Mouse (Mus musculus) fat pad, adult 2 months (tissue): ENCODE data around the gene Dnajc8.
"Not testable (repeated sequence)": the region's sequence is repeated elsewhere in the genome, so short reads cannot be mapped to it uniquely, and the experiment has no call there.

Experiments used
- DNase-seq: peaks from one replicate; pipeline ENCODE4 v3.0.0-alpha.2; 2011; ENCODE audit warnings: low read depth, low spot score; ENCODE audit errors: extremely low read depth

Gene Dnajc8

DNA sequence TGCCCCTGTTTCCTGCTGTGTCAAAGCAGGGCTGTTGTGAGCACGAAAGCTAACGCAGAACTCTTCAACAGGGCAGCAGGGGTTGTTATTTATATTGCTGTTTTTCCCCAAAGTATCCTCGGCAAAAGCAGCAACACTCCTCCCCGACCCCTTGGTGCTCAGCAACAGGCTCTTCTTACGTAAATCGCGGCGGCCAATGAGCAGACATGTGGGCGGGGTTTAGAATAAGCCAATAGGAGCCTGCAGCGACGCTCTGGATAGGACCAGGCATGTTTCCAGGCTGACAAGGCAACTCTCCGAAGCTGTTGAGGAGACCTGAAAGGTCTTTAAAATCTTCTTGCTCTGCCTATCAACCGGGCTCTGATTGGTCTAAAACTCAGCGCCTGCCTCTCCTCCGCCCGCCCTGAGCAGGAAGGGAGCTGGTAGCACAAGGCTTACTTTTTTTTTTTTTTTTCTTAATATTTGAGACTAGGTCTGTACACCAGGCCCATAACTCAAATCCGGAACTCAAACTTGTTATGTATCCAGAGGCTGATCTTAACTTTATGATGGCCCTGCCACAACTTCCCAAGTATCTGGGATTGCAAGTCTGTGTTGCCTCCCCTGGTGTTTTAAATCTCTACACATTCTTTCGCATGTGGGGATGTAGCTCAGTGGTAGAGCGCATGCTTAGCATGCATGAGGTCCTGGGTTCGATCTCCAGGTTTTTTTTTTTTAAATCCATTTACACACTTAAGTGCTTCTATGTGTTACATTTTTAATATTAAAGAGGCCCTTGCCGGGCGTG is 19.8 kb upstream of the Dnajc8 start:
- DNase-seq = peak; percentile 98

GRCm38 (mm10) chr4:132518066-132518465 is 17.3 kb upstream of the Dnajc8 start:
- no peak for DNase-seq

GRCm38 (mm10) chr4:132519188-132519587 is 16.2 kb upstream of the Dnajc8 start:
- no peak for DNase-seq

DNA sequence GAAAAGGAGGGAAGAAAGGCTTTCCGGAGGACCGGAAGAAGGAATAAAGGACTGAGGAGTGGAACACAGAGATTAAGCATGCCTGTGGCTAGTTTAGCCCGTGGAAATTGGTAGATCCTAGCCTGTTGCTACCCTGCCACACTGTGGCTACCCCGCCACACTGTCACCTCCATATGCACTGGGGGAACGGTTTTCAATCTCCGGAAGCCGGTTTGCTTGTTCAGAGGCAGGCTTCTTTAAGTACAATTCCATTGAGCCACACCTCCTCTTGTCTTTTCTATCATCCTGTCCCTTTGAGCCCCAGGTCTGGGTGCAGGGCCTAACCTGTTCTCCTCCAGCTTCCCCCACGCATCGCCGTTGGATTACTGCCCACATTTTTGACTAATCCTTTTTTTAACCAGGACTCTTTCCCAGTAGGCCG is 11.0 kb upstream of the Dnajc8 start:
- no peak for DNase-seq

- peak; percentile 94 for DNase-seq
Measured at GRCm38 (mm10) chr4:132524808-132525207, 10.5 kb upstream of the Dnajc8 start.

- DNase-seq = no peak
Measured at GRCm38 (mm10) chr4:132526678-132527077, 8.7 kb upstream of the Dnajc8 start.

- no peak for DNase-seq
Measured at GRCm38 (mm10) chr4:132527917-132528522, 7.3 kb upstream of the Dnajc8 start.

- no peak for DNase-seq
Measured at GRCm38 (mm10) chr4:132529344-132529743, 6.0 kb upstream of the Dnajc8 start.

DNA sequence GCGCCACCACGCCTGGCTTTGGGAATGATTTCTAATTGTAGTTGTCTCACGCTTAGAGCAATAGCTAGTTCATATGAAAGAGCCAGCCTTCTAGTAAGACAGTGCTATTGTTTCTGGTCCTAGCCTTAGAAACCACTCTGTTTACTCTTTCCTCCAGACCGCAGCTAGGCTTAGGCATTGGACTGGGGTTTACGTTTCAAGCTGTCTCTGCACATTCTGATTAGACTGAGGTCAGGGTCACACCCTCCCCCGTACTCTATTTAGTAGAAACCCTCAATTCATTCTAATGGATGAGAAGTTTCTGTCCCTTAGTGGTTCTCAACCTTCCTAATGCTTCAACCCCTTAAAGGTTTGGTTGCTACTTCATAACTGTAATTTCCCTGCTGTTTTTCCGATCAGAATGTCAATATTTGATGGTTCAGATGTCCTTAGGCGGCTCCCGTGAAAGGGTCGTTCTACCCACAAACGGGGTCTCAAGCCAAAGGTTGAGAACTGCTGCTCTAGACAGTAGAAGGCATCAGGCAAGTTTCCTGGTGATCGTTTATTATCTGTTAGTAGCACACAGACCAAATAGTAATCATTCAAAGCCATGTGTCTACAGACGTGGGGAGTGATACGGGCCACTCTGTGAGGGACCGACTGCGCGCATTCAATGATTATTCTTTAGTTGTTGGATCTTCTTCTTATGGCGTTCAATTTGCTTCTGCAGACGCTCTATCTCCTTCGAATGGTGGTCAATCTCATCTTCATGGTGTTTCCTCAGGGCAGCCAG is 5.1 kb upstream of the Dnajc8 start:
- no peak for DNase-seq

GRCm38 (mm10) chr4:132532496-132532895 is 2.9 kb upstream of the Dnajc8 start:
- no peak for DNase-seq

- DNase-seq = no peak
Measured at GRCm38 (mm10) chr4:132532981-132533916, 2.1 kb upstream of the Dnajc8 start, which contains the start of gene Atpif1. TSS of gene Atpif1 (minus strand) at chr4:132533659.

GRCm38 (mm10) chr4:132539481-132539880 is 4.1 kb downstream of the Dnajc8 start:
- DNase-seq = no peak

- no peak for DNase-seq
Measured at GRCm38 (mm10) chr4:132541413-132541812, 6.1 kb downstream of the Dnajc8 start.

- DNase-seq = no peak
Measured at GRCm38 (mm10) chr4:132542724-132543123, 7.4 kb downstream of the Dnajc8 start.

- DNase-seq = no peak
Measured at GRCm38 (mm10) chr4:132545851-132546250, 10.5 kb downstream of the Dnajc8 start.

GRCm38 (mm10) chr4:132554221-132554620 is 18.9 kb downstream of the Dnajc8 start:
- no peak for DNase-seq

GRCm38 (mm10) chr4:132554653-132555052 is 19.3 kb downstream of the Dnajc8 start:
- DNase-seq = no peak

DNA sequence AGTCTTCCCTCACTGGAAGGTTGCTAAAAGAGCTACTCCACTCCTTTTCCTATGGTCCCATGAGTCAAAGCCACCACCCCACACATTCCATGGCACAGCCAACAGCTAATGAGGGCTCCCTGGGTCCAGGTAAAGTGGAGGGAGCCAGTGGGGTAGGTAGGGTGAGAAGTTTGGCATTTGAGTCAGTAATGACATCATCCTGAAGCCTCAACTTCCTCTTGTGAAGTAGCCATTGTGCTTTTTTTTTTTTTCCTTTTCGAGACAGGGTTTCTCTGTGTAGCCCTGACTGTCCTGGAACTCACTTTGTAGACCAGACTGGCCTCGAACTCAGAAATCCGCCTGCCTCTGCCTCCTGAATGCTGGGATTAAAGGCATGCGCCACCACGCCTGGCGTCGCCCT is 20.2 kb downstream of the Dnajc8 start:
- DNase-seq = not testable (repeated sequence)

DNA sequence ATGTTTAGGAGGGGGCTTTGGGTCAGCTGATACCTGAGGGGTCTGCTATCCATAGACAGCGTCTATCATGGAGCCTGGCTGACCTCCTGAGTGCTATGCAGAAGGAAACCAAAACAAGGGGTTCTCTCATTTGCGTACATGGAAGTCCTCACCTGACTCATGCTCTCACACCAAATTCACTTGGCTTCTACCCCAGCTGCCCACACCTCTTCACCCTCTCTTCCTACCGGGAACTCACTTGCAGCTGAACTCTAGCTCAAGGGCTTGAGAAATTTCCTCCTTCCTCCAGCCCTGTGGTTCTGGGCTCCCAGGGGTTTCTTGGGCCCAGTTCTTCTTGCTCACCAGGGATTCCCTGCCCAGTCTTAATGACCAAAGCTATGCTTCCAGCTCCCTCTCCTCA is 27.9 kb downstream of the Dnajc8 start:
- no peak for DNase-seq

DNA sequence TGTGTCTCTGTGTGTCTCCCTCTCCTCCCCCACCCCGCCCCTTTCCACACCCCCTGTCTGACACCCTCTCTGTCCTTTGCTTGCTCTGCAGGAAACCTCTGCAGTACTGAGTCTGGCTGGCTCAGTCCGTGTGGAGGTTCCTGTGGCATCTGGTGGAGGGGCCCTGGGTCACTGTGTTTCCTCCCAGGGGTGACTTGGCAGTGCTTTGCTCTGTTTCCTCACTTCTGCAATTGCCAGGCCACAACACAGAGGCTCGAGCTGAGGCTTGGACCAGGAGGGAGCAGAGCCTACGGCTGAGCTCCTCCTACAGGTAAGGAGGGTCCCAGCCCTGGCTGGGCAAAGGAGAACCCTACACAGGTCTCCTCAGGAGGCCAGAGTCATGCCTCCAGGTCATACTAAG is 28.6 kb downstream of the Dnajc8 start, which contains the start of gene Ptafr:
Ptafr (plus strand) TSS at position 103 of the 400 bp plus-strand sequence.
- DNase-seq = no peak
